Mouse (Mus musculus): Measurements from ENCODE around the gene Thada.

Gene Thada

GRCm38 (mm10) chr17:84477176-84477575 lies 11.2 kb upstream of the Thada start:
- DNase-seq (ENCODE audit: low spot score) = no peak

GRCm38 (mm10) chr17:84474312-84474711 lies 8.3 kb upstream of the Thada start:
- DNase-seq (ENCODE audit: low spot score) = no peak

GRCm38 (mm10) chr17:84435012-84435411 lies 31.0 kb downstream of the Thada start:
- no peak for DNase-seq (ENCODE audit: low spot score)

GRCm38 (mm10) chr17:84434233-84434632 lies 31.8 kb downstream of the Thada start:
- no peak for DNase-seq (ENCODE audit: low spot score)

GRCm38 (mm10) chr17:84431991-84432390 lies 34.0 kb downstream of the Thada start:
- DNase-seq (ENCODE audit: low spot score) = no peak

GRCm38 (mm10) chr17:84424258-84424657 lies 41.7 kb downstream of the Thada start:
- no peak for DNase-seq (ENCODE audit: low spot score)

GRCm38 (mm10) chr17:84422916-84423315 lies 43.1 kb downstream of the Thada start:
- no peak for DNase-seq (ENCODE audit: low spot score)

- peak; percentile 48 for DNase-seq (ENCODE audit: low spot score)
These were observed 43.8 kb downstream of the Thada start for GRCm38 (mm10) chr17:84422001-84422785.

- peak; percentile 25 for DNase-seq (ENCODE audit: low spot score)
These were observed 45.0 kb downstream of the Thada start for GRCm38 (mm10) chr17:84421042-84421441.

- DNase-seq (ENCODE audit: low spot score) = no peak
These were observed 45.7 kb downstream of the Thada start for GRCm38 (mm10) chr17:84420276-84420639.

GRCm38 (mm10) chr17:84419326-84420275 lies 46.4 kb downstream of the Thada start:
- peak; percentile 21 for DNase-seq (ENCODE audit: low spot score)

- DNase-seq (ENCODE audit: low spot score) = no peak
These were observed 50.1 kb downstream of the Thada start for GRCm38 (mm10) chr17:84415936-84416335.

- no peak for DNase-seq (ENCODE audit: low spot score)
These were observed 57.3 kb downstream of the Thada start for GRCm38 (mm10) chr17:84408731-84409130.

GRCm38 (mm10) chr17:84405616-84406015 lies 60.4 kb downstream of the Thada start:
- no peak for DNase-seq (ENCODE audit: low spot score)

- DNase-seq (ENCODE audit: low spot score) = no peak
These were observed 64.2 kb downstream of the Thada start for GRCm38 (mm10) chr17:84401796-84402195.

- DNase-seq (ENCODE audit: low spot score) = no peak
These were observed 66.6 kb downstream of the Thada start for GRCm38 (mm10) chr17:84399431-84399830.

- DNase-seq (ENCODE audit: low spot score) = no peak
These were observed 76.0 kb downstream of the Thada start for GRCm38 (mm10) chr17:84390026-84390425.

GRCm38 (mm10) chr17:84386176-84386575 lies 79.8 kb downstream of the Thada start:
- DNase-seq (ENCODE audit: low spot score) = no peak

- DNase-seq (ENCODE audit: low spot score) = no peak
These were observed 80.3 kb downstream of the Thada start for GRCm38 (mm10) chr17:84385696-84386095.

- no peak for DNase-seq (ENCODE audit: low spot score)
These were observed 81.3 kb downstream of the Thada start for GRCm38 (mm10) chr17:84384661-84385060.

GRCm38 (mm10) chr17:84380340-84380739 lies 85.7 kb downstream of the Thada start:
- DNase-seq (ENCODE audit: low spot score) = no peak

- DNase-seq (ENCODE audit: low spot score) = no peak
These were observed 89.1 kb downstream of the Thada start for GRCm38 (mm10) chr17:84376882-84377281.
